Mouse (Mus musculus) ES-E14 (cell line): ENCODE measurements around the gene Pnpla1.

Experiments
- CHD2 ChIP-seq: IDR thresholded peaks from 2 replicates; pipeline ENCODE4 v1.6.1; 2014; ENCODE audit warnings: mild to moderate bottlenecking, low read depth, low read length, inconsistent platforms
- HCFC1 ChIP-seq: IDR thresholded peaks from 2 replicates; pipeline ENCODE4 v1.6.1; 2012; ENCODE audit warnings: low read length, inconsistent platforms, borderline replicate concordance; ENCODE audit not compliant: insufficient read depth
- MAFK ChIP-seq: IDR thresholded peaks from 2 replicates; pipeline ENCODE4 v1.6.1; 2014; ENCODE audit warnings: mild to moderate bottlenecking, low read depth, low read length, inconsistent platforms; ENCODE audit not compliant: insufficient read depth

DNA sequence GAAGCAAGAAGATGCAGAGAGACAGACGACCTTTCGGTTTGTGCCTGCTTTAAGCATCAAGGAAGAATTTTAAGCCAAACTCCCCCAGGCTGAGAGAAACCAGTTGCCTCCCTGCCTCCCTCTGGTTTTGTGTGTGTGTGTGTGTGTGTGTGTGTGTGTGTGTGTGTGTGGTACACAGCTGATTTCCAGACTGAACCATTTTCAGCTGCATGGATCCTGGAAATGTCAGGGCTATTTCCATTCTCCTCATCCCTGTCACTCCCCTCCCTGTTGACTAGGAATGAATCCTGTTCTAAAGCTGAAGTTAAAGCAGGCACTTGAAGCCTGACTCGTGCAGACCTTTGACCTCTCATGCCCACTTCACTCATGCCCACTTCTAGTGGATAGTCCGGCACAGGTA lies 16.0 kb downstream of the Pnpla1 start:
- TF ChIP-seq HCFC1 (no peak), CHD2 (no peak), MAFK (no peak)
